Mouse (Mus musculus): ENCODE data around the gene Gfy. TPM values are rescaled to one million over a fixed set of nuclear protein-coding genes. Genes with fewer than 3 reads are reported as not detected.
"Not testable (repeated sequence)": the region's sequence is repeated elsewhere in the genome, so short reads cannot be mapped to it uniquely, and the experiment has no call there.

Gfy gene
- total RNA-seq, 2 experiments from 2014 or later = not detected

DNA sequence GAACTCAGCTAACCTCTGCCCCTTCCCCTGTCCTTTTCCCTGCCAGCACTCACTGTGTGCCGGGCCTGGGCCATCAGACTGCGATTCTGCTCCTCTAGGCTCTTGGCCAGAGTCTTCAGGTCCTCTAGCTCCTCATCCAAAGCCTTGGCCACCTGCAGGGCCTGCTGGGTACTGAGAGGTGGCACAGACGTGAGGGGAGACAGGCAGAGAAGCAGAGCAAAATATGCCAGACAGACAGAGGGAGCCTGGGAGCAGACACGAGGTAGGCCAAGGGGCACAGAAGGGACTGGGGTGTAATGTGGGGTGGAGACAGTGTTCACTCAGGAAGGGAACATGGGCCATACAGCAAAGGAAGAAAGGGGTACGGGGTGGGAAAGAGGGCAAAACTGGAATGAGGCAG lies 14.0 kb upstream of the Gfy start:
- DNase-seq = no peak

DNA sequence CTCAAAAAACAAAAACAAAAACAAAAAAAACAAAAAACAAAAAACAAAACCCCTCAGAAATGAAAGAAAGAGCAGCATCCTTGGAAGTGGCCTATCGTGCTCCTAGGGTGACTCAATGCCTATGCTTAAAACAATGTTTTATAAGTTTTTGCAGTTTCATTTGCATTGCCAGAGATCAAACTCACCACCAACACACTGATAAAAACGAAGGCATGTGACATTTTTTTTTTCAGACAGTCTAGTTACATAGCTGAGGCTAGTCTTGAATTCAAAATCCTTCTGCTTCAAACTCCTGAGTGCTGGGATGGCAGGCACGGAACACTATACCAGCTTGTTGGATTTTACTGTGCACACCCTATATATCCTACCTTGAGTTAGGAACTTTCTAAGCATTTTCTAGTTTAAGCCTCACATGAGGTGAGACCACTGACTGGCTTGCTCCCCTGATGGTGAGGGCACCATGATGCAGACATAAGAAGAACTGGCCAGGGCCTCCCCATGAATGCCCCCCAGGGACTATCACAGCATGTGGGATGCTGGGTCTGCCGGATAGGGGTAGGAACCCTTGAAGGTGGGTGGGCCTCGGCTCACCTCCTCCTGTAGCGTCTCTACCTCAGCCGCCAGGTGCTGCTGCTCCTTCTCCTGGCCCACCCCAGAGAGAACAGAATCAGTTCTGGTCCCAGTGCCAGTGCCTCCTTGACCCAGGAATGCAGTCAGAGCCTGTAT lies 13.4 kb upstream of the Gfy start:
- no peak for DNase-seq

DNA sequence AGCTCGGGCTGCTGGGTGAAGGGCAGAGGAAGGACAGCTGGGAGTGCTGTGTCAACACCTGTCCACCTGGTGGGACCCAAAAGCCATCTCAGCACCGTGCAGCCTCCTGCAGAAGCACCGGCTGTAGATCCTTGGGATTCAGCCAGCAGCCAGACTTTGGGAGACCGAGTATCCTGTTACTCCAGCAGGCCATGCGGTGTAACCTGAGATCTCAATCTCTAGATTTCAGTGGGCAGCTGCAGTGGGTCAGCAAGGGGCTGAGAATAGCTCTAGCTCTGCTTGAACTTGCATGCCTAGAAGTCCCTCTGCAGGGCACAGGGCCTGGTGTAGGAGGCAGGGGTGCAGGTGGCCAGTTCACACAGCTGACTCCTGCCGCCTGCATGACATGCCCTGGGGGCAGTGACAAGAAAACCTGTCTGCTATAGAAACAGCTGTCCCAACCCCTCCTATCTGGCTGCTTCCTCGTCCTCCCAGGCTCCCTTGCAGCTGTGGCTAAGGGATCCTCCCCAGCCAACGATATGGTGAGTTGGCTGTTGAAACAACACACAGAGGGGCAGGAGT lies 12.5 kb upstream of the Gfy start:
- DNase-seq = peak; percentile 77

DNA sequence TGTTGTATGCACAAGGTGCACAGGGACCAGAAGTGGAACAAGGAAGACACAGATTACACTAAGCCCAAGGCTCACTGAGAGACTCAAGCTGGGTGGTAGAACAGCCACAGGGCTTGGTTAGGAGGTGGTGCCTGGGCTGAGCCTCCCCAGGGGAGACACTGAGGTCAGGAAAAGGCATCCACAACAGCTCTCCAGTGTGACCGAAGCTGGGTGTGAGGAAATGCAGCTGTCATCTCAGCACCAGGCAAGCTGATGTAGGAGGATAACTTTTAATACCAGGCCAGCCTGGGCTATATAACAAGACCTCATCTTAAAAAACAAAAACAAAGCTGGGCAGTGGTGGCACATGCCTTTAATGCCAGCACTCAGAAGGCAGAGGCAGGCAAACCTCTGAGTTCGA lies 11.8 kb upstream of the Gfy start:
- DNase-seq = no peak

DNA sequence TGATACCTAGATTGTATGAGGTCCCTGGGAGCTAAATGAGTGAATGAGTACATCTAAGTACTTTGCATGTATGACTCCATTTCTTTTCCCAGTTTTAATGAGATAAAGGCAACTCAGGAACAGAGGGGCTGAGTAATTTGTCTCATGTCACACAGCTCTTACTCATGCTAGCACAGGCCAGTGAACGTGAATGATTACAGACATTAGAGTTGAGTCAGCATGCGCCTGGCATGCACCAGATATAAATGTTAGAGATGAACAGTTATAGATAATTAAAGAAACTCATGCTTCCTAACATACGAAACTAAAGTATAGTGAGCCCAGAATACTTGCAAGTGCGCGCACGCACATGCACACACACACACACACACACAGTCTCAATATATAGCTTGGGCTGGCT lies 10.8 kb upstream of the Gfy start:
- DNase-seq = no peak

DNA sequence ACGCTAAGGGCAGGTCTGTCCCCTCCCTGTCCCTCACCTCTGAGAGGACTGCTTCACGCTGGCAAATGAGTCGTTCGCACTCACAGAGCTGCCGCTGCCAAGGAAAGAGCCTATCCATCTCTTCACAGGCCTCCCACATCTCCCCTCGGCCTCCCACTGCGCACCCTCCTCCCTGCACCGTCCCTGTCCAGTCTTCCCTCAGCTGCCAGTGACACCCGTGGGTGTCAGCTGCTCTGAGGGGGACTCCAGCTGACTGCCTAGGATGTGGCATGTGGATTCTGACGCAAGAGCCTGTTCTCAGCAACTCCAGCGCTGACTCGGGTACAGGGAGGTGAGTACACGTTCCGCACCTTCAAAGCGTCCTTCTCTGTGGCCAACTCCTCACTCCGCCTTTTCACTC lies 10.2 kb upstream of the Gfy start:
- no peak for DNase-seq

DNA sequence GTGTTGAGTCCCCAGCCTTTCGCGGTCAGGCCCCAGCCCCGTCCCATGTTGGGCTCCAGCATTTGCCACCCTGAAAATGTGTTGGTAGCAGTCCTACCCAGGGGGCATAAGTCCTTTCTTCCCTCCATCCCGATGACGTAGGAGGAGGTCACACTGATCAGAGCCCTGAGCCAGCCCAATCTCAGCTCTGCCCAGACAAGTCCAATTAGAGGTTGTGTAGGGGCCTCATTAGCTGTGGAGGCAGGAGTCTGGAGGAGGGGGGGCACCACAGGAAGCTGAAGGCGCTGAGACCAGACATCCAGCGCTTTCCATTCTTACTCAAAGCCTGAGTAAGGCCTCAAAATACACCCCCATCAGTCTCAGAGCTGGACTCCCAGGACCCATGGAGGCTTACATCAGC lies 6.6 kb upstream of the Gfy start:
- DNase-seq = no peak

DNA sequence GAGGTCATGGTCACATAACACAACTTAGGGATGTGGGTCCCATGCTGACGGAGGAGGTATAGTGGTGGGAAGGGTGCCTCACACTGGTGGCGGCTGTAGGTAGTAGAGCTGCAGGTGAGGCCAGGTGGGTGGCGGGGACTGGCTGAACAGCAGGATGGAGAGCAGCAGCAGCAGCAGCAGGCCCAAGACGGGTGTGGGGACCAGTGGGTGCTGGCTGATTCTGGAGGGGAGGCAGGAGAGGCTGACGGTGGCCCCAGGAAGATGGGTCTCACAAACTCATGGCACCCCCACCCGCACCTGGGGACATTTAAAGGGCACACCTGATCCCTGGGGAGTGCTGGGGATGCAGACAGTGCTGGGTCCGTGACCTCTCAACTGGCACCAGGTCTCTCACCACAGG lies 4.3 kb upstream of the Gfy start:
- DNase-seq = no peak

DNA sequence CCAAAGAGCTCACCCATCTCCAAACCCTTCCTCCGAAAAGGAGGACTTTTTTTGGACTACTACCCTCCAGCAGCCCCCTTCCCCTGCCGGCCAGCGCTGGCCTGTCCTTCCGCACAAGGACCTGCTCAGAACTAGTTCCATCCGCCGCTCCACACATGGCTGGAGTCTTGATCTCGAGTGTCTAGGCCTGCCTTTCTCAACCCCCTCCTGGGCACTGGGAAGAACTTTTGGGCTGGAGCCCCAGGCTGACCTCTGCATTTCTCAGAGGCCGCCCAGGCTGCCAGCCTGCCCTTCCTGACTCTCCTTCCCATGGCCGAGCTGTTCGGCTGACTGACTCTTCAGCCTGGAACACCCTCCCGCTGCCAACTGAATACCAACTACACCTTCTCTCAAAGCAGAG lies 3.2 kb upstream of the Gfy start:
- DNase-seq = peak; percentile 41

DNA sequence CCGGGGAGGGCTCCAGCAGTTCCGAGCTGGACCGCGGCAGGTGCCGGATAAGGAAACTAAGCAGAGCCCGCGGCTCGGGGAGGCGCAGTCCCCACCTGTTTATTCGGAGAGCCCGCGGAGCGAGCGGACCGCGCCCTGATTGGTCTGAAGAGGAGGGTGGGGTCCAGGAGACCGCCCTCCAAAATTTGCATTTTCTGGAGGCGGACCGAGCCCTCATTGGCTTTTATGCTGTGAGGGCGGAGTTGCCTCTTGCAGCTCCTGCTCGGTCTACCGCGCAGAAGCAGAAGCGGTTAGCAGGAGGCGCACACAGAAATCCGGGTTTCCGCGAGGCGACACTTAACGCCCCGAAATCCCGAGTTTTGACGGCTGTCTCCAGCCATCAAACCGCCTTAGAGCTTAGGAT lies 2.8 kb upstream of the Gfy start:
- DNase-seq = peak; percentile 90

DNA sequence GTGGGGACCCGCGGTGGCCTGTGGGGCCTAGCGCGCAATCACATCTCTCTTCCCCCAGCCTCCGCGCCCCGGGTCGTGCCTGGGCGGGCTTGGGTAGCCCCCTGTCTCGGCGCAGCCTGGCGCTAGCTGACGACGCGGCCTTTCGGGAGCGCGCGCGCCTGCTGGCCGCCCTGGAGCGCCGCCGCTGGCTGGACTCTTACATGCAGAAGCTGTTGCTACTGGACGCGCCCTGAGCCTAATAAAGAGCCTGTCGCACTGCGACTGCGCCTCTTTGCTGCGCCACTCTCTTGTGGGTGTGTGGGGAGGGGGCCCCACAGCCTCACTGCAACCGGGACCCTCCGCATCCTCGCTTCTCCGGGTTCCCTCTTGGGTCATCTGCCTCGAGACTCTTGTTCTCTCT lies 2.2 kb upstream of the Gfy start:
- DNase-seq = no peak

DNA sequence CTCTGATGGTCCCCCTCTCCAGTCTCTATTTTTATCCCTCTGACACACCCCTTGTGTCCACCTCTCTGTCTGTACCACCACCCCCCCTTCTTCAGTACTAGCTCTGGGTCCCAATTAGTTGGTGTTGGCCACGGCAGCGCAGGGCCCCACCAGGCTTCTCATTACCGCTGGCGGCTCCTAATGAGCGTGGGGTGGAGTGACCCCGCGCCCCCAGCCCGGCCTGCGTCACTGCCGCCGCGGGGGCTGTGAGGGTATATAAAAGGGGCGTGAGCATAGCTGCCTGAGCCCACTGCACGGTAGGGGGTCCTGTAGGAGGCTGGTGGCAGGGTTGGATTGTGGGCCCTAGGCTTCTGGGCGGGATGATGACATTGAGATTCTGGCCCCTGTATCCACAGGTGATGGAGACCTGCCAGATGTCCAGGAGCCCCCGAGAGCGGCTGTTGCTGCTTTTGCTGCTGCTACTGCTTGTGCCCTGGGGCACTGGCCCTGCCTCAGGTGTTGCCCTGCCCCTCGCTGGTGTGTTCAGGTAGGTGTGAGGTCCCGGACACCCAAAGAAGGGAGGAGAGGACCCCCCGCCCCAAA lies 1.6 kb upstream of the Gfy start, which contains the start of gene Pth2:
TSS of gene Pth2 (plus strand) at position 100 of the 582 bp plus-strand sequence.
- DNase-seq = no peak

DNA sequence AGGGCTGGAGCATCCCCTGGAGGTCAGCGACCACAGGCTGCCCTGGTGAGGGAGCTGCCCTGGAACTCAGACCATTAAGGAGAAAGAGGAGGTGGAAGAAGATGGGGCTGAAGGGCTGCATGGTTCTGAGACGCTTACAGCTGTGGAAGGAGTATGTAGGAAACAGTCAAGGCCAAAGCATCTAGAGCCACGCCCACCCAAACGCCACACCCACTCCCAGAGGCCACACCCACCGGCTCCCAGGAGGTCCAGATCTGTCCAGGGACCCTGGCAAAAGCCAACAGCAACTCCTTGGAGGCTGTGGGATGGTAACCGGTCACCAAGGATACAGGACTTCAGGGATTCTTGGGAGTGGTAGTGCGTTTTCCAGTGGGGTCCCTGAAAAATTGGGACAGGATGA lies 819 bp downstream of the Gfy start:
- no peak for DNase-seq

DNA sequence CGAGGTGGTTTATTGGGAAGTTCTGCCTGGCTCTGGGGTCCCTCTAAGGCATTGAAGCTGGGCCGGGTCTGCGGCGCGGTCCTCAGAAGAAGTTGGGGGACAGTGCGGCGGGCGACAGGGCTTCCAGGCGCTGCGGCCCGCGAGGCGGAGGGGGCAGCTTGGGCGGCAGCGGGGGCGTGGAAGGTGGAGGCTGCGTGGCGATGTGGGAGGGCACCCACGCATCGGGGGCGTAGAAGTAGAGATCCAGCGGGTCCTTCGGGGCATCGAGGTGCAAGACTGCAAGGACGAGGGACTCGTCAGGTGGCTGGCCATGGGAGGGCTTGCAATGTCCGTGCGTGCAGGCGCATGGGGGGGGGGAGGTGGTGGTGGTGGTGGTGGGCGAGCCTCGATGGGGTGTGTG lies 3.0 kb downstream of the Gfy start:
- no peak for DNase-seq

DNA sequence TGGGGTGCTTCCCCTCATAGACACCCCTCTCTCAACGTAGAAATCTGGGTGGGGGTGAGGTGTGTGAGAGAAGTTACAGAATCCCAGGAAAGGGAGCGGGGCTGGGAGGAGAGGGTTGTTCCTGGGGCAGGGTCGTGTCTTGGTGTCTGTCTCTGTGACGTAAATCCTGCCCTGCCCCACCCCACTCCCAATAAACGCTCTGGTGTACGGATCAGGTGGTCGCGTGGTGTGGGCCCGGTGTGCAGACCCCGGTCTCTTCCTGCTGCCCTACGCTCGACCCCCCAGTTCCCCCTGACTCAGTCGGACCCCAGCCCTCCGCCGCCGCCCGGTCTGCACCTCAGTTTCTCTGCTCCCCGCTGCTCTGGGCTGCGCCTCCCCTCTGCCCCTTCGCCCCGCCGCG lies 3.4 kb downstream of the Gfy start:
- no peak for DNase-seq

DNA sequence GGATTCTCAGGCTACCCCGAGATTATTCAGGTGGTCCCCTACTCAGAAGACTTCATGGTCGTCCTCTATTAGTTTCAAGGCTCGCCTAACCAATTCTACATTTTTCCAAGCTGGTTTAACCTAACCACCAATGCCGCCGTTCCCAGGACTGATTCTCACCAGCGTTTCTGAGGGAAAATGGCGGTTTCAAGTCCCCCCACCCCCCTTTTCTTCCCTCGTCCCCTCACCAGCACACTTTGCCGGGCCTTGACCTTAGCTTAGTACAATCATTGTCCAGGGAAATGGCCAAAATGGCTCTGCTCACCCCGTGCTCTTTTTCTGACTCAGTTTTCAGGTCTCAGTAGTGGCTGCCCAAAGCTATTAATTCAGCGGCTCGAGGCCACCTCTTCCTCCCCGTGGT lies 4.0 kb downstream of the Gfy start:
- no peak for DNase-seq

DNA sequence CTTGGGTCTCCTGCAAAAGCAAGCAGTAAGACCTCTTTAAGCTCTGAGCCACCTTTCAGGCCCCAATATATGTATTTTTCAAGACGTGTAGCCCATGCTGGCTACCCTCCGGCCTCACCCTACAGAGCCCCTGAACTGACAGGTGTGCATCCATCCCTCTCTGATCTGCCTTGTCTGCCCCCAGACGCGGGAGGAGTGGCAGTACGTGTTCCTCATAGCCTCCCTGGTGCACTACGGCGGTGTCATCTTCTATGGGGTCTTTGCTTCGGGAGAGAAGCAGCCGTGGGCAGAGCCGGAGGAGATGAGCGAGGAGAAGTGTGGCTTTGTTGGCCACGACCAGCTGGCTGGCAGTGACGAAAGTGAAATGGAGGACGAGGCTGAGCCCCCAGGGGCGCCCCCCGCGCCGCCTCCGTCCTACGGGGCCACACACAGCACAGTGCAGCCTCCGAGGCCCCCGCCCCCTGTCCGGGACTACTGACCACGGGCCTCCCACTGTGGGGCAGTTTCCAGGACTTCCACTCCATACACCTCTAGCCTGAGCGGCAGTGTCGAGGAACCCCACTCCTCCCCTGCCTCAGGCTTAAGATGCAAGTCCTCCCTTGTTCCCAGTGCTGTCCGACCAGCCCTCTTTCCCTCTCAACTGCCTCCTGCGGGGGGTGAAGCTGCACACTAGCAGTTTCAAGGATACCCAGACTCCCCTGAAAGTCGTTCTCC lies 4.6 kb downstream of the Gfy start:
- no peak for DNase-seq

DNA sequence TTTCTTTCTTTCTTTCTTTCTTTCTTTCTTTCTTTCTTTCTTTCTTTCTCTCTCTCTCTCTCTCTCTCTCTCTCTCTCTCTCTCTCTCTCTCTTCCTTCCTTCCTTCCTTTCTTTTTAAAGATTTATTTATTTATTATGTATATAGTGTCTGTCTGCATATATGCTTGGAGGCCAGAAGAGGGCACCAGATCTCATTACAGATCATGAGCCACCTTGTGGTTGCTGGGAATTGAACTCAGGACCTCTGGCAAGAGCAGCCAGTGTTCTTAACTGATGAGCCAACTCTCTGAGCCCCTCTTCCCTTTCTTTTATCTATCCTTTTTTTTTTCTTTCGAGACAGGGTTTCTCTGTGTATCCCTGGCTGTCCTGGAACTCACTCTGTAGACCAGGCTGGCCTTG lies 5.6 kb downstream of the Gfy start:
- DNase-seq = not testable (repeated sequence)

DNA sequence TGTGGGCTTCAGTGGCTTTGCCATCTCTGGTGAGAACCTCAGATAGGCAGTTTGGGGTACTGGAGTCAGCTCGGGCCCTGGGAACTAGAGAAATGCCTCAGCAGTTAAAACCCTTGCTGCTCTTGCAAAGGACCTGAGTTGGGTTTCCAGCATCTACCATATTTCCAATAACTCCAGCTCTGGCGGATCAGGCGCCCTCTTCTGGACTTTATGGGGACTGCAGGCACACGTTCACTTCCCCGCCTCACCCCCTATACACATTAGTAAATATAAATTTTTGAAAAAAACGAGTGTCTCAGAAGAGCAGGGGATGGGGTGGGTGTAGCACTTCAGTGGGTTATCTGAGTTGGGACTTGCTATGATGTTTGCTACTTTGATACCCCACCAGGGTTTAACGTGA lies 6.4 kb downstream of the Gfy start:
- DNase-seq = no peak

DNA sequence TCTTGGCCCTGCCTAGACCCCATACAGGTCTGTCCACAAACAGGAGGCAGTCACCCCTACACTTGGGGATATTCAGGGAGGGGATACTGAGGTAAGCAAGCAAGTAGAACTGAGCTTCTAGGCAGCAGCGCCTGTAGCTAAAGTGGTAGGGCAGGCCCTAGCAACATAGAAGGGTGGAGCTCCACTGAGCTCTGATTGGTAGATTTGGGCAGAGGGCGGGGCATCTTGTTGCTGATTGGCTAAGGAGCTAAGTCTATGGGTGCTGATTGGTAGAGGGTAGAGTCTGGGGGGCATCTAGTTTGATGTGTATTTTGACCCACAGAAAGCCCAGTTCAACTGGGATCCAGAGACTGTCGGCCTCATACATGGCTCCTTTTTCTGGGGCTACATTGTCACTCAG lies 9.9 kb downstream of the Gfy start:
- DNase-seq = no peak

DNA sequence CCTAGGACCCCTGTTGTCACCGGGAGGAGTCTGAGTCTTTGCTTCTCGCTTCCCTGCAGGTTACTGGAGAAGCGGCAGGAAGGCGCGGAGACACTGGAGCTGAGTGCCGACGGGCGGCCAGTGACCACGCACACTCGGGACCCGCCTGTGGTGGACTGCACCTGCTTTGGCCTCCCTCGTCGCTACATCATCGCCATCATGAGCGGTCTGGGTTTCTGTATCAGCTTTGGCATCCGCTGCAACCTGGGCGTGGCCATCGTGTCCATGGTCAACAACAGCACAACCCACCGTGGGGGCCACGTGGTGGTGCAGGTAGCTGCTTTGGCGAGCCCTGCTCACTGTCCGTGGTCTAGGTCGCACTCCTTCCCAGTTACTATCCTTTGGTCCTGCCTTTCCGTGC lies 10.7 kb downstream of the Gfy start:
- DNase-seq = no peak

DNA sequence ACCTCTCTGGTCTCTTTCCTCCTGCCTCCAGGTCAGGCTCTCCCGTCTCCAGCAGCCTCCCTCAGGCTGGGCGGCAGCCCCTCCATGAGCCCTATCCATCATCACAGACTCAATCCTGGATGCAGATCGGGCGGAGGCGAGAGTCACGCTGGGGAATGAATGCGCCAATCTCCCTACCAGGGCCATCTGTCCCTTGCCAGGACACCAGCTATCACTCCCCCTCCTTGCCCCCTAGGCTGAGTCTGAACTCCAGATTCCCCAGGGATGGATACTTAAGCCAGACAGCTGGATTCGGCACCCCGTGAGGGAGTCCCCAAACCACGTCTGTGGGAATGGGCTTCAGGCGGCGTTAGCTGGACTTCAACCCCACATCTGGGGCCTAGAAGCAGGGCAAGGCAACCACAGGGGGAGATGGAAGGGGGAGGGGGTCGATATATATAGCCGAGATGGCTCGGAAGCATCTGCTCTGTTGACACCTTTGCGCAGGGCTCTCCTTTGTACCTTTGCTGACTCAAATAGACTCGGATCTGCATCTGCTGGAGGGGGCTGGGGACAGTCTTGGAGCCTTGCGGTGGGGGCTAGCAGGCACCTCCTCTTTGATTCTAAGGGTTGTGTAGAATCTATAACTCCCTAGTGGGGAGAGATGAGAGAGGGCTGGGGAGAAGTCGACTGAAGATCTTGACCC lies 11.5 kb downstream of the Gfy start:
- DNase-seq = no peak

DNA sequence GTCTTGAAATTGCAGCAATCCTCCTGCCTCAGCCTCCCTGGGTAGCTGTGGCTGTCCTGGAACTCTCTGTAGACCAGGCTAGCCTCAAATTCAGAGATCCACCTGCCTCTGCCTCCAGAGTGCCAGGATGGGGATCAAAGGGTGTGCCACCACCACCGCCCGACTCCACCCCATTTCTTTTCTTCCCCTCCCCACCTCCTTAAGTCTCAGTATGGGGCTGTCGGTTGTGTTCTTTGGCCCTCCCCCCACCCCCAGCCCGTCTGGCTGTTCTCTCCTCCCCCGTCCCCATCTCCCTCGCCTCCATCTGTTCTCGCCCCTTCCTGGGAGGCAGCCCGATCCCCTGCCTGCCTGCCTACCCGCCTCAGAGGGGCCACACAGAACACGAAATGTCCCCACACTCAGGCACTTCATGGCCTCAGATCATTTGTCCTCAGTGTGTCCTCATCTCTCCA lies 12.4 kb downstream of the Gfy start:
- DNase-seq = no peak
